Mouse (Mus musculus): ENCODE measurements around the gene Cntrl. TPM values are rescaled to one million over a fixed set of nuclear protein-coding genes. Genes with fewer than 3 reads are reported as not detected.

The Cntrl gene
- polyA plus RNA-seq, 1 experiment from 2014 or later: 10.5 TPM

DNA sequence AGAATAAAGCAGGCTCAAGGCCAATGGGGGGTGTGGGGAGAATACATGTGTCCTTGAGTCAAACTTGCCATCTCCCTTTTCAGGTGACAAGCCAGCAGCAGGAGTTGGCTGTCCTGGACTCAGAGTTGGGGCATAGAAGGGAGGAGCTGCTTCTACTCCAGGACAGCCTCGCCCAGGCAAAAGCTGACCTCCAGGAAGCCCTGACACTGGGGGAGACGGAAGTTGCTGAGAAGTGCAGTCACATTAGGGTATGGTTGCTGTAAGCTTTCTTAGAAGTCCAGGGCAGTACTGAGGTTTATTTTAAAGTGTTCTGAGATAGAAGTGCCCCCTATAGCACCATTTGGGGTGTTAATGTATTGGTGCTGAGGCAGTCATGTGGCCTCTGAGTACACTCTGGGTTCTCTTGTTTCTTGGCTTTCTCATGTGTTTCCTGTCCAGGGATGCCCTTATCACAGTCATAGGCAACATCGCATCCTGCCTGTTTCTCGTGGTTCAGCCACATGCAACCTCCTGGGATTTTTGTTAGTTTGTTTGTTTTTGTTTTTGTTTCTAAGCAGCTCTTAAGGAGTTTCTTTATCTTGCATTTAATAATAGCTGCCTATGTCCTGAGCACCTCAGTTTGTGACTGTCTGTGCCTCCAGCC, 52.7 kb downstream of the Cntrl start:
- Histone ChIP-seq H3K9ac (no peak overlapping the region), H3K4me3 (no peak overlapping the region), H3K9me3 (no peaks in the 10 kb centered on the region), H3K36me3 (replicated peaks) (peaks cover 24% of the 10 kb centered on the region), H3K4me2 (no peak overlapping the region), H3K4me1 (no peaks in the 10 kb centered on the region), H3K27ac (no peak overlapping the region), H3K27me3 (replicated peaks) (no peaks in the 10 kb centered on the region)
- WGBS: 85% methylated on average over 4 of the region's 4 CpGs
- no peak for ATAC-seq (replicated peaks)

DNA sequence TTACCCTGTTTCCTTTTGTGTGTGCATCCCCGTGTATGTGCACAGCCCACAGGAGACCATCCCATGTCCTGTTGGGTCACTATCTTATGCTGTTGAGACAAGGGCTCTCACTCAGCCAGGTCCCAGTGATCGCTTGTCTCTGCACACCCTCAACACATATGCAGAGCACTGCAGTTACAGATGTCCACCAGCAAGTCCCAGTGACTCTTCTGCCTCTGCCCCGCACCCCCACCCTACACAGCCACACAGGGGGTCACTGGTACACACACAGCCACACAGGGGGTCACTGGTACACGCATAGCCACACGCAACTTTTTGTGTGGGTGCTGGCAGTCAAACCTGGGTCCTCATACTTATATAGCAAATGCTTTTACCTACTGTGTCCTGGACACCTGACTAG, 54.1 kb downstream of the Cntrl start:
- Histone ChIP-seq H3K27ac (no peak overlapping the region), H3K9ac (no peak overlapping the region), H3K4me2 (no peak overlapping the region), H3K9me3 (no peaks in the 10 kb centered on the region), H3K27me3 (replicated peaks) (no peaks in the 10 kb centered on the region), H3K4me1 (no peaks in the 10 kb centered on the region), H3K4me3 (no peak overlapping the region), H3K36me3 (replicated peaks) (peaks cover 27% of the 10 kb centered on the region)
- 95% methylated on average over 5 of the region's 5 CpGs for WGBS
- ATAC-seq (replicated peaks): no peak

DNA sequence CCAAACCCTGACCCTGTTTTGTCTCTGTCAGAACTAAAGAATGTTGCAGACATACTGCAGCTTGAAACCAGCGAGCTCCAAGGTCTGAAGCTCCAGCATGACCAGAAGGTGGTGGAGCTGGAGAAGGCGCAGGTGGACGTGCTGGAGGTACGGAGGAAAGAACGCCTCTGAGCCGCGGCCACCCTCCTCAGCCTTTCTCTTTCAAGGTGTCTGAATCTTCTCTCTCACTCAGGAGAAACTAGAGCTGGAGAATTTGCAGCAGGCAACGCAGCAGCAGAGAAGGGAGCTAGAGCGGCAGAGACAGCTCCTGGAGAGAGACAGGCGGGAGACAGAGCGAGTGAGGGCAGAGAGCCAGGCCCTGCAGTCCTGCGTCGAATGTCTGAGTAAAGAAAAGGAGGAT, 56.1 kb downstream of the Cntrl start:
- 97% methylated on average over 13 of the region's 13 CpGs for WGBS
- Histone ChIP-seq H3K9ac (no peak overlapping the region), H3K36me3 (replicated peaks) (peaks cover 23% of the 10 kb centered on the region)

DNA sequence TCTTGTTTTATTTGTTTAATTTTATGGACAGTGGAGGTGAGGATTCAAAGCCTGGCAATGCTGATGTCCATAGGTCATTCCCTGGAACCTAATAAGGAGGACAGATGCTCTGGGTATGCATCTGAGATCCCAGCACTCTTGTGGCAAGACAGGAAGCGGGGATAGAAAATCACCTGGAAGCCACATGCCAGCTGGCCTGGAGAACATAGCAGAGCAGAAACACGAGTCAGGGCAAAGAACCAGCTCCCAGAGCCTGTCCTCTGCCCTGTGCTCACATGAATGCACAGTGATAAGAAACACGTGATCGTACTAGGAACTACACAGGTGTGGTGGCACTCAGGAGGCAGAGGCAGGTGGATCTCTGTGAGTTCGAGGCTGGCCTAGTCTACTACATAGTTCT, 57.5 kb downstream of the Cntrl start:
- Histone ChIP-seq H3K9me3 (no peaks in the 10 kb centered on the region), H3K4me1 (no peaks in the 10 kb centered on the region), H3K4me2 (no peak overlapping the region), H3K4me3 (no peak overlapping the region), H3K27ac (no peak overlapping the region), H3K36me3 (replicated peaks) (peaks cover 36% of the 10 kb centered on the region), H3K9ac (no peak overlapping the region), H3K27me3 (replicated peaks) (no peaks in the 10 kb centered on the region)
- ATAC-seq (replicated peaks): no peak
- 94% methylated on average over 5 of the region's 5 CpGs for WGBS

More for the DNA sequence above, 56.1 kb downstream of the Cntrl start:
- Histone ChIP-seq H3K27me3 (replicated peaks) (no peaks in the 10 kb centered on the region), H3K4me2 (no peak overlapping the region), H3K4me1 (no peaks in the 10 kb centered on the region), H3K4me3 (no peak overlapping the region), H3K9me3 (no peaks in the 10 kb centered on the region), H3K27ac (no peak overlapping the region)
- no peak for ATAC-seq (replicated peaks)

DNA sequence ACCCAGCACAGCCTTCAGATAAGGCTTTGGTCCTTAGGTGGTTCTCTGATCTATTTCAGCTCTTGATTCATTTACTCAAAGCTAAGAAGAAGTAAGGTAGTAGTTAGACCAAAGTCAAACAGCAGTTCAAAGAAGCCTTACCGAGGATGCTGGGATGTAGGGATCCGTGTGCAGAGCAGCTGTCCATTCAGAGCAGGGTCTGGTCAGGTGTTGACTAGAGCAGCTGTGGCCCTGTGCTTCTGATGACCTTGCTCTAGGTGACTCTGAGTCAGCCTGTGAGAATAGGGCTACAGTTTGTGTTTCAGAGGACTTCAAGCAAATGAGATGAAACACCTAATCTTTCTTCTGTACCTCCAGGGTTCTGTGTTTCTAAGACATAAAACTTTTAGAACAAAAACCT, 60.2 kb downstream of the Cntrl start:
- no peaks in the 10 kb centered on the region for H3K4me1 ChIP-seq
- no peaks in the 10 kb centered on the region for H3K27me3 ChIP-seq (replicated peaks)
- H3K36me3 ChIP-seq (replicated peaks): peaks cover 44% of the 10 kb centered on the region
- ATAC-seq (replicated peaks): no peak
- H3K4me3 ChIP-seq: no peak overlapping the region
- no peaks in the 10 kb centered on the region for H3K9me3 ChIP-seq
- H3K4me2 ChIP-seq: no peak overlapping the region
- H3K9ac ChIP-seq: no peak overlapping the region
- H3K27ac ChIP-seq: no peak overlapping the region
- 92% methylated on average over 2 of the region's 2 CpGs for WGBS

DNA sequence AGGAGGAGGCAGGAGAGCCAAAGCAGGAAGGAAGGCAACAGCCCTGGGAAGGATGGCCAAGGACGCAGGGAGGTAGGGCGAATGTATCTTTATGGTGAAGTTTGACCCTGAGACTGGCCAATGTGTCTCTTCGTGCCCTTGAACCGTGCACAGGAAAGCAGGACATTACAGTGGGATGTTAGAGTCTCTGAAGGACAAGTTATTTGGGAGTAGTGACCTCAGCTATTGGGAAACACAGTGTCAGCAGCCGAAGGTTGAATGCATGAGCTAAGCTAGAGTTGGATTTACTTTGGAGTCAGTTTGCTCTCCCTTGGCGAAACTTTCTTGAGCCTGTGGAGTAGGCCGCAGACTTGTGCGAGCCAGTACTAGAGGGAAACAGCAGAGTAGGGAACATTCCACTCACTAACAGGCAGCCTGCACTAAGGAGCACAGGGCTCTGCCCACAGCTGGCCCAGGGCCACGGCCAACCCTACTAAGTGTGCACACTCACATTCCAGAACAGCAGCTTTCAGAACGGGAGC, 62.1 kb downstream of the Cntrl start:
- Histone ChIP-seq H3K27me3 (replicated peaks) (no peaks in the 10 kb centered on the region), H3K4me3 (no peak overlapping the region), H3K4me2 (no peak overlapping the region), H3K36me3 (replicated peaks) (peaks cover 35% of the 10 kb centered on the region), H3K4me1 (no peaks in the 10 kb centered on the region), H3K9me3 (no peaks in the 10 kb centered on the region), H3K9ac (no peak overlapping the region), H3K27ac (no peak overlapping the region)
- WGBS: 92% methylated on average over 10 of the region's 10 CpGs
- ATAC-seq (replicated peaks): no peak

DNA sequence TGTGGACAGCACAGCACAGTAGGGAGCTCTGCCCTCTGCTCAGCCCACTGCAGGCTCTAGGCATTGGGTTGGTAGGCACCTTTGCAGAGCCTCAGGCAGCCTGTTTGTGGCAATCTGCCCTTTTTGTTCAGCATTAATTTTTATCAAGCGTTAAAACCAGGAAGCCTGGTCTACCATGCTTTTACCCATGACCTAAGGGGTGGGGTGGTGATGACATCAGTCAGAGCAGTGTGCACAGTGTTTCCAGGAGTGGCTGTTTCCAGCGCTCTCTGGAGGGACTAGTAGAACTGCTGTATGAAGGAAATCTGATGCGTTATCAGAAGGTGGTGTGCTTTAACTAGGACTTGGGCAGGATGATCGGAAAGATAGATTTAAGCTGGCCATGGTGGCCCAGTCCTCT, 63.0 kb downstream of the Cntrl start:
- Histone ChIP-seq H3K27ac (no peak overlapping the region), H3K4me3 (no peak overlapping the region), H3K4me1 (no peaks in the 10 kb centered on the region), H3K27me3 (replicated peaks) (no peaks in the 10 kb centered on the region), H3K4me2 (no peak overlapping the region), H3K36me3 (replicated peaks) (peaks cover 29% of the 10 kb centered on the region), H3K9me3 (no peaks in the 10 kb centered on the region), H3K9ac (no peak overlapping the region)
- 96% methylated on average over 4 of the region's 4 CpGs for WGBS
- ATAC-seq (replicated peaks): no peak

DNA sequence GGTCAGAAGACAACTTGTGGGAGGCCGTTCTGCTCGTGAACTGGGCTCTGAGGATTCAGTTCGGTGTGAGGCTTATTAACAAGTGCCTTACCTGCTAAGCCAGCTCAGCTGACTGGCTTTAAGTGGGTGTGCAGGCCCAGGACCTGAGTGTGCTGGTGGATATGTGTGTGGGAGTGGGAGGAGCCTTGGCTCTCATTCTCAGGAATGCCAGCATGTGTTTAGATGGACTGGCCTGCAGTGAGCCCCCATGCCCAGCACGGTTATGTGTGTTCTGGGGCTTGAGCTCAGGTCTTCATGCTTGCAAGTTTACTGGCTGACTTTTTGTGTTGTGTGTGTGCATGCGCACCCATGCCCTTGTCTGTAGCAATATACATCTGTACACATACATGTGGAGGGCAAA, 64.4 kb downstream of the Cntrl start:
- H3K4me1 ChIP-seq: no peaks in the 10 kb centered on the region
- H3K4me3 ChIP-seq: no peak overlapping the region
- H3K36me3 ChIP-seq (replicated peaks): peaks cover 32% of the 10 kb centered on the region
- H3K27ac ChIP-seq: no peak overlapping the region
- H3K9ac ChIP-seq: no peak overlapping the region
- H3K4me2 ChIP-seq: no peak overlapping the region
- WGBS: 89% methylated on average over 5 of the region's 5 CpGs
- no peaks in the 10 kb centered on the region for H3K27me3 ChIP-seq (replicated peaks)
- no peak for ATAC-seq (replicated peaks)
- H3K9me3 ChIP-seq: no peaks in the 10 kb centered on the region

DNA sequence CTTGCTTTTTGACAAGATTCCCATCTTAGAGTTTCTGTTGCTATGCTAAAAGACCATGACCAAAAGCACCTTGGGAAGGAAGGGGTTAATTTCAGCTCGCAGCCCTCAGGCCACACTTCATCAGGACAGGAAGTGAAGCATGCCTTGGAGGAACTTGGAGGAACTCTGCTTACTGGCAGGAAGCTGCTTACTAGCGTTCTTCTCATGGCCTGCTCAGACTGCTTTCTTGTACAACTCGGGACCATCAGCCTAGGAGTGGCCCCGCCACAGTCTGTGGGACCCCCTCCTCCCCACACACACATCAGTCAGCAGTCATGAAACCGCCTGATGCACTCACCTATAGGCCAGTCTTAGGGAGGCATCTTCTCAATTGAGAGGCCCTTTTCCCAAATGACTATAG, 64.8 kb downstream of the Cntrl start:
- 70% methylated on average over 5 of the region's 5 CpGs for WGBS
- H3K4me3 ChIP-seq: no peak overlapping the region
- peaks cover 32% of the 10 kb centered on the region for H3K36me3 ChIP-seq (replicated peaks)
- no peak overlapping the region for H3K27ac ChIP-seq
- H3K27me3 ChIP-seq (replicated peaks): no peaks in the 10 kb centered on the region
- no peak overlapping the region for H3K4me2 ChIP-seq
- H3K9me3 ChIP-seq: no peaks in the 10 kb centered on the region
- H3K4me1 ChIP-seq: no peaks in the 10 kb centered on the region
- ATAC-seq (replicated peaks): no peak
- no peak overlapping the region for H3K9ac ChIP-seq

DNA sequence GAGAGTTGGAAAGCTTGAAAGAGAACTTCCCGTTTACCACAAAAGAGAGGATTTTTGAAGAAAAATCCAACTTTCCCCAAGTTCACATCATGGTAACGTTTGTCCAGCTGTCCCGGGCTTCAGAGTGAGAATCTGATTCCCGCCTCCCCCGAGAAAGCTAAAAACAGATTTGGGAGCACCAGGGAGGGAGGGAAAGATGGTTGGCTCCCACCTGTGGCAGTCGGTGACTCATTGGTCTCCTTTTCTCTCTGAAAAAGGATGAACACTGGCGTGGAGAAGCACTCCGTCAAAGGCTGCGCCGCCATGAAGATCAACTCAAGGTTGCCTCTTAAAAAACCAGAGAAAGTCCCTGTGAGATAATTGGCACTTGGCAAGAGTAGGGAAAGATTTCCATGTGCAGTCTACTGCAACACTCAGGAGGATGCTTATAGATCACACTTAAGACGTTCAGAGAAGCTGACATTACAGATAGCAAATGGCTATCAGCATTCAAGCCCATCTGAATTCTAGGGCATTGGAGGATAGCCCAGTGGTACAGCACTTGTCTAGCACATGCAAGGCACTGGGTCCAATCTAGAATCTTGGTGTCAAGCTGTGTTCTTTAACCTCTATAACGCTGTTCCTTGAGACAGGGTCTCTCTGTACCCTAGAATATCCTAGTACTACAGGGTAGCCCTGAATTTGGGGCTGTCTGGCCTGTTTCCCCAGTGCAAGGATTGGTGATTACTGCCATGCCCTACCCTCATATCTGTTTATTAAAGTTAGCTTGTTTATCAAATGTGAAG, 66.2 kb downstream of the Cntrl start:
- H3K36me3 ChIP-seq (replicated peaks): peaks cover 32% of the 10 kb centered on the region
- no peak overlapping the region for H3K9ac ChIP-seq
- H3K4me3 ChIP-seq: no peak overlapping the region
- H3K27me3 ChIP-seq (replicated peaks): no peaks in the 10 kb centered on the region
- 95% methylated on average over 12 of the region's 12 CpGs for WGBS
- H3K4me2 ChIP-seq: no peak overlapping the region
- no peaks in the 10 kb centered on the region for H3K4me1 ChIP-seq
- no peak for ATAC-seq (replicated peaks)
- no peaks in the 10 kb centered on the region for H3K9me3 ChIP-seq
- H3K27ac ChIP-seq: no peak overlapping the region

DNA sequence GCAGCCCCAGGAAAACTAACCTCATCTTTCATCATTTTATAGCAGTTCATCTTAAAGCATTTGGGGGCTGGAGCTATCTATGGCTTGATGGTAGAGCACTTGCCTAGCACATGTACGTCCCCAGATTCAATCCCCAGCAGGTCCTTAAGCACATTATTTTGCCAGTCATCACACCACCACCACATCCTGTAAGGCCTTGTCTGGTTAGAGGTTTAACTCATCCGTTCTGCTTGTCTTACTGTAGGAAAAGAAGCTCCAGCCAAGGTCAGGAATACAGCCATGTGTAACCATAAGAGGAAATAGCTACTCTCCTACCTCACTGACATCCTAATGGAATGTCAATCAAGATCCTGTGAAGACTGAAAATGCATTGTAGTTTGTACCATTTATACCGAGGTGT, 68.9 kb downstream of the Cntrl start:
- Histone ChIP-seq H3K27ac (no peak overlapping the region), H3K4me2 (no peak overlapping the region), H3K4me3 (no peak overlapping the region), H3K9ac (no peak overlapping the region), H3K4me1 (no peaks in the 10 kb centered on the region), H3K9me3 (no peaks in the 10 kb centered on the region), H3K36me3 (replicated peaks) (peaks cover 20% of the 10 kb centered on the region; the same call in 1 of the 2 replicates), H3K27me3 (replicated peaks) (no peaks in the 10 kb centered on the region)
- WGBS: 91% methylated on average over 3 of the region's 3 CpGs
- ATAC-seq (replicated peaks): no peak

DNA sequence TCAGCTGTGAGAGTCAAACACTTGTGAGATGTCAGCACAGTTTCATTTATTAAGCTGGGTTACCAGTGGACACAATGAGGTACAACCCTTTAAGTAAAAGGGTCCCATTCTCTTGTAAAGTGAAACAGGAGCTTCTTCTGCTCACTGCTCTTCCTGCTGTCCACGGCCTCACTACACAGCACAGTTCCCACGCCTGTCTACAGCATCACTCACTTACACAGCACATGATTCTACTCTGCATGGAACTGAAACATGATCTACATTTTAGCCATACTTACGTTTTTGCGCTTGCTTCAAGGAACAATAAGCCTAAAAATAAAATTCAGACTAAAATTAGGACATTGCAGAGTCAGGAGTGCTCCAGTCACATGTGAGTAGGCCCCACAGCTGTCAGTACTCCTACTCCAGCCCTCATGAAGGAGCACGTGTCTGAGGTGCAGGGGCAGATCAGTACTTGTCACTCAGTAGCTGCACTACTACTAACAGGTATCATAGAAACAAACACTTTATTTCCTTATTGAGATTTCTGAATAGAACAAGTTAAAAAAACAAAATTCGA, 73.9 kb downstream of the Cntrl start:
- Histone ChIP-seq H3K4me1 (no peaks in the 10 kb centered on the region), H3K4me3 (no peak overlapping the region), H3K36me3 (replicated peaks) (peaks cover 22% of the 10 kb centered on the region; the same call in 1 of the 2 replicates), H3K9me3 (no peaks in the 10 kb centered on the region), H3K27ac (no peak overlapping the region), H3K4me2 (no peak overlapping the region), H3K27me3 (replicated peaks) (no peaks in the 10 kb centered on the region), H3K9ac (no peak overlapping the region)
- WGBS: 90% methylated on average over 6 of the region's 6 CpGs
- no peak for ATAC-seq (replicated peaks)
